ENCODE assay signal across 11 mouse cellular contexts in the genomic region with DNA sequence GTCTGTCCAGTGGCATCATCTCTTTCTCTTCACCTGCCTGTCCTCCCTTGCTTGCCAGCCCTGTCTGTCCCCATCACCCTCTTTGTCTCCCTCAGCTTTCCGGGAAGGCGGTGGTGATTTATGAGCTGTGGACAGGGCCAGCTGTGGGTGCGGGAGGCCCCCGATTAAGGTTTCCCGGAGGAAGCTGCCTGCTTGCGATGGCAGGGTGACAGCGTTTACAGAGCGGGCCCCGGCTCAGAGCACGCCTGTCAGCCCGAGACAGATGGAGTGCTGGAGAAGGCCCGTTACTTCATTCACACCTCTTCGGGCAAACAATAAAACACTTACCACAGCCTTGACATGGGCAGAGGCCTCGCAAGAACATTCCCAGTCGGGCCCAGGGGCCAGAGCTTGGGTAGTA.
A peak's percentile ranks its signal among the peaks of the same experiment; 100 is the strongest.
DNase-seq lines count a peak whose midpoint lies in the region; ATAC-seq and TF ChIP-seq lines count a peak whose summit lies in the region.
"Had no signal": no experiment of that assay in that cellular context is flagged by ENCODE, and none has a peak within 500 bp of the region (broad histone marks: within the 10 kb centered on the region; RNA-seq: fewer than 3 reads in every experiment).

No protein-coding gene starts in this region.

- no peaks in the 10 kb centered on the region for H3K9me3 ChIP-seq in heart, embryonic 12.5 days (replicated peaks)
- H3K9me3 ChIP-seq in stomach, embryonic 16.5 days (replicated peaks; ENCODE audit: control insufficient read depth, low read length) = no peaks in the 10 kb centered on the region
- no peaks in the 10 kb centered on the region for H3K9me3 ChIP-seq in stomach, postnatal 0 days (ENCODE audit: control insufficient read depth, low read length)
- H3K9me3 ChIP-seq in hindbrain, embryonic 16.5 days (ENCODE audit: control insufficient read depth, low read length) = no peaks in the 10 kb centered on the region
- H3K9me3 ChIP-seq in neural tube, embryonic 14.5 days (ENCODE audit: control insufficient read depth, low read length) = no peaks in the 10 kb centered on the region
- H3K9me3 ChIP-seq: embryonic facial prominence, embryonic 12.5 days had no signal

- WGBS in heart, embryonic 12.5 days = 21% methylated on average over 15 of the region's 15 CpGs
- 11% methylated on average over 15 of the region's 15 CpGs for WGBS in stomach, embryonic 16.5 days
- WGBS in stomach, postnatal 0 days = 12% methylated on average over 15 of the region's 15 CpGs
- 31% methylated on average over 15 of the region's 15 CpGs for WGBS in hindbrain, embryonic 16.5 days
- 2% methylated on average over 15 of the region's 15 CpGs for WGBS in neural tube, embryonic 14.5 days

- H3K27me3 ChIP-seq in heart, embryonic 12.5 days (replicated peaks) = peaks cover 68% of the 10 kb centered on the region
- H3K27me3 ChIP-seq in stomach, embryonic 16.5 days (ENCODE audit: control insufficient read depth, insufficient read depth, low read length) = 0 out of 2 replicates have a peak, but pooled peaks cover 13% of the 10 kb centered on the region
- H3K27me3 ChIP-seq in stomach, postnatal 0 days (ENCODE audit: control insufficient read depth, insufficient read depth, low read length) = no peaks in the 10 kb centered on the region
- H3K27me3 ChIP-seq in hindbrain, embryonic 16.5 days (replicated peaks; ENCODE audit: control insufficient read depth, insufficient read depth, low read length) = no peaks in the 10 kb centered on the region
- H3K27me3 ChIP-seq in neural tube, embryonic 14.5 days (ENCODE audit: control insufficient read depth, insufficient read depth, low read length) = no peaks in the 10 kb centered on the region
- H3K27me3 ChIP-seq: embryonic facial prominence, embryonic 12.5 days had no signal

- H3K27ac ChIP-seq in heart, embryonic 12.5 days (ENCODE audit: poor library complexity, severe bottlenecking) = no peak overlapping the region
- no peak overlapping the region for H3K27ac ChIP-seq in stomach, embryonic 16.5 days (ENCODE audit: low read length)
- no peak overlapping the region for H3K27ac ChIP-seq in stomach, postnatal 0 days (replicated peaks)
- no peak overlapping the region for H3K27ac ChIP-seq in hindbrain, embryonic 16.5 days (ENCODE audit: low read depth, low read length)
- peak overlapping the region; percentile 64 for H3K27ac ChIP-seq in neural tube, embryonic 14.5 days (ENCODE audit: low read depth, low read length)
- H3K27ac ChIP-seq: embryonic facial prominence, embryonic 12.5 days had no signal

- H3K4me3 ChIP-seq in heart, embryonic 12.5 days = no peak overlapping the region
- no peak overlapping the region for H3K4me3 ChIP-seq in stomach, embryonic 16.5 days (replicated peaks; ENCODE audit: low read length)
- no peak overlapping the region for H3K4me3 ChIP-seq in stomach, postnatal 0 days (ENCODE audit: low read depth, low read length)
- H3K4me3 ChIP-seq in hindbrain, embryonic 16.5 days (ENCODE audit: low read length) = no peak overlapping the region
- no peak overlapping the region for H3K4me3 ChIP-seq in neural tube, embryonic 14.5 days (ENCODE audit: low read depth, low read length)
- H3K4me3 ChIP-seq: embryonic facial prominence, embryonic 12.5 days had no signal

- H3K9ac ChIP-seq in heart, embryonic 12.5 days = 0 out of 2 replicates have a peak overlapping the region, but pooled peaks have one; percentile 1
- peak overlapping the region; percentile 19; the same call in 1 of the 2 replicates for H3K9ac ChIP-seq in stomach, embryonic 16.5 days (ENCODE audit: low read length)
- H3K9ac ChIP-seq in stomach, postnatal 0 days (ENCODE audit: low read length) = no peak overlapping the region
- no peak overlapping the region for H3K9ac ChIP-seq in hindbrain, embryonic 16.5 days (ENCODE audit: low read depth, low read length)
- peak overlapping the region; percentile 5; the same call in 1 of the 2 replicates for H3K9ac ChIP-seq in neural tube, embryonic 14.5 days (replicated peaks; ENCODE audit: low read depth, low read length)
- H3K9ac ChIP-seq: embryonic facial prominence, embryonic 12.5 days had no signal

- H3K4me1 ChIP-seq in heart, embryonic 12.5 days (replicated peaks) = peaks cover 12% of the 10 kb centered on the region; the same call in 1 of the 2 replicates
- H3K4me1 ChIP-seq in stomach, embryonic 16.5 days (ENCODE audit: control insufficient read depth, insufficient read depth, low read length) = peaks cover 11% of the 10 kb centered on the region
- H3K4me1 ChIP-seq in stomach, postnatal 0 days (replicated peaks; ENCODE audit: control insufficient read depth, insufficient read depth) = no peaks in the 10 kb centered on the region
- H3K4me1 ChIP-seq in hindbrain, embryonic 16.5 days (ENCODE audit: control insufficient read depth, insufficient read depth, low read depth, low read length) = no peaks in the 10 kb centered on the region; the same call in 1 of the 2 replicates
- H3K4me1 ChIP-seq in neural tube, embryonic 14.5 days (ENCODE audit: control insufficient read depth, insufficient read depth, low read length) = peaks cover 13% of the 10 kb centered on the region

- TF ChIP-seq CTCF in stomach, postnatal 0 days (IDR thresholded peaks at IDR 0.05; ENCODE audit: low read depth) = no peak

- no peak for TF ChIP-seq EP300 in stomach, postnatal 0 days (optimal IDR thresholded peaks at IDR 0.05)

- H3K4me2 ChIP-seq in heart, embryonic 12.5 days = peak overlapping the region; percentile 5; the same call in 1 of the 2 replicates
- H3K4me2 ChIP-seq in stomach, embryonic 16.5 days (ENCODE audit: low read depth, low read length) = no peak overlapping the region
- H3K4me2 ChIP-seq in stomach, postnatal 0 days (replicated peaks; ENCODE audit: low read depth) = no peak overlapping the region
- no peak overlapping the region for H3K4me2 ChIP-seq in hindbrain, embryonic 16.5 days (ENCODE audit: low read length)
- no peak overlapping the region for H3K4me2 ChIP-seq in neural tube, embryonic 14.5 days (ENCODE audit: low read depth, low read length)
- H3K4me2 ChIP-seq: embryonic facial prominence, embryonic 12.5 days had no signal

- H3K36me3 ChIP-seq in heart, embryonic 12.5 days = no peaks in the 10 kb centered on the region
- no peaks in the 10 kb centered on the region for H3K36me3 ChIP-seq in stomach, embryonic 16.5 days (ENCODE audit: control insufficient read depth, insufficient read depth, low read length)
- no peaks in the 10 kb centered on the region for H3K36me3 ChIP-seq in stomach, postnatal 0 days (ENCODE audit: control insufficient read depth, insufficient read depth, low read length)
- no peaks in the 10 kb centered on the region for H3K36me3 ChIP-seq in hindbrain, embryonic 16.5 days (ENCODE audit: control insufficient read depth, insufficient read depth, low read length)
- no peaks in the 10 kb centered on the region for H3K36me3 ChIP-seq in neural tube, embryonic 14.5 days (ENCODE audit: control insufficient read depth, insufficient read depth, low read length)
- H3K36me3 ChIP-seq: embryonic facial prominence, embryonic 12.5 days had no signal

- no peak for DNase-seq in heart, postnatal 10 days
- DNase-seq in stomach, postnatal 0 days (ENCODE audit: low spot score) = no peak
- no peak for DNase-seq in layer of hippocampus, postnatal 36 days
- DNase-seq in right cerebral cortex, postnatal 14 days = no peak
- DNase-seq: B cell, adult 2 months; liver had no signal

- no peak for ATAC-seq in heart, embryonic 12.5 days (ENCODE audit: insufficient number of reproducible peaks, low FRiP score)
- ATAC-seq in stomach, embryonic 16.5 days (ENCODE audit: insufficient read depth, low FRiP score) = no peak
- ATAC-seq in stomach, postnatal 0 days (ENCODE audit: low FRiP score, low TSS enrichment) = no peak
- peak; percentile 30; the same call in 1 of the 2 replicates for ATAC-seq in hindbrain, embryonic 16.5 days
- peak; percentile 87 for ATAC-seq in neural tube, embryonic 14.5 days (ENCODE audit: low read depth)

- intact Hi-C loops in heart, postnatal 10 days (cut with DNase I) = no loop called here

Comparison
In these comparisons a context has a peak if more than half of its experiments do, and no peak if none do; other contexts are left out.
1. H3K9ac ChIP-seq: peak in heart, embryonic 12.5 days (single experiment), stomach, embryonic 16.5 days (single experiment) and neural tube, embryonic 14.5 days (single experiment); none in stomach, postnatal 0 days (single experiment) and hindbrain, embryonic 16.5 days (single experiment).
2. ATAC-seq: peak in hindbrain, embryonic 16.5 days (single experiment) and neural tube, embryonic 14.5 days (single experiment); none in heart, embryonic 12.5 days (single experiment), stomach, embryonic 16.5 days (single experiment) and stomach, postnatal 0 days (single experiment).